In genomic region chr11:75585061-75585460, GRCm38 (mm10) we compare ENCODE assay signal across 23 mouse cellular contexts.
"Had no signal": no experiment of that assay in that cellular context is flagged by ENCODE, and none has a peak within 500 bp of the region (broad histone marks: within the 10 kb centered on the region; RNA-seq: fewer than 3 reads in every experiment).

No protein-coding gene starts in this region.

- H3K27ac ChIP-seq: gastrocnemius, adult 2 months; heart, embryonic 10.5 days; heart, embryonic 13.5 days; heart, embryonic 15.5 days; hindbrain, embryonic 13.5 days; hindbrain, embryonic 15.5 days; hindbrain, postnatal 0 days; limb, embryonic 13.5 days; limb, embryonic 15.5 days; liver, embryonic 12.5 days; liver, embryonic 14.5 days had no signal

- H3K4me3 ChIP-seq: gastrocnemius, adult 2 months; heart, embryonic 10.5 days; heart, embryonic 13.5 days; heart, embryonic 15.5 days; hindbrain, embryonic 13.5 days; hindbrain, embryonic 15.5 days; limb, embryonic 13.5 days; limb, embryonic 15.5 days; liver, embryonic 12.5 days had no signal

- H3K36me3 ChIP-seq: heart, embryonic 15.5 days; hindbrain, embryonic 13.5 days; hindbrain, embryonic 15.5 days; limb, embryonic 13.5 days; limb, embryonic 15.5 days had no signal

- H3K27me3 ChIP-seq: heart, embryonic 13.5 days; heart, embryonic 15.5 days; hindbrain, embryonic 13.5 days; hindbrain, embryonic 15.5 days; limb, embryonic 13.5 days; limb, embryonic 15.5 days; liver, embryonic 12.5 days had no signal

- H3K4me2 ChIP-seq: heart, embryonic 13.5 days; heart, embryonic 15.5 days; hindbrain, embryonic 13.5 days; hindbrain, embryonic 15.5 days; limb, embryonic 13.5 days; limb, embryonic 15.5 days; liver, embryonic 12.5 days had no signal

- H3K9ac ChIP-seq: heart, embryonic 13.5 days; heart, embryonic 15.5 days; hindbrain, embryonic 13.5 days; hindbrain, embryonic 15.5 days; limb, embryonic 13.5 days; limb, embryonic 15.5 days; liver, embryonic 12.5 days; liver, embryonic 14.5 days had no signal

- ATAC-seq: hindbrain, postnatal 0 days; intestine, embryonic 16.5 days; liver, embryonic 12.5 days had no signal

- DNase-seq: gastrocnemius, adult 2 months; gastrocnemius, postnatal 10 days; gastrocnemius, postnatal 25 days; heart, adult 18-20 months; heart, postnatal 14 days; heart, postnatal 36 days; kidney, adult 11 months; kidney, adult 9 months; kidney, postnatal 36 days; layer of hippocampus, adult 9-11 months; layer of hippocampus, postnatal 36 days; left cerebral cortex, postnatal 4 days had no signal

- H3K9me3 ChIP-seq: heart, embryonic 10.5 days; heart, embryonic 13.5 days; heart, embryonic 15.5 days; hindbrain, embryonic 13.5 days; hindbrain, embryonic 15.5 days; limb, embryonic 13.5 days; limb, embryonic 15.5 days; liver, embryonic 12.5 days had no signal
